Mouse (Mus musculus): ENCODE results near the gene Rhox3c.
"Not testable (repeated sequence)": the region's sequence is repeated elsewhere in the genome, so short reads cannot be mapped to it uniquely, and the experiment has no call there.

Rhox3c gene

DNA sequence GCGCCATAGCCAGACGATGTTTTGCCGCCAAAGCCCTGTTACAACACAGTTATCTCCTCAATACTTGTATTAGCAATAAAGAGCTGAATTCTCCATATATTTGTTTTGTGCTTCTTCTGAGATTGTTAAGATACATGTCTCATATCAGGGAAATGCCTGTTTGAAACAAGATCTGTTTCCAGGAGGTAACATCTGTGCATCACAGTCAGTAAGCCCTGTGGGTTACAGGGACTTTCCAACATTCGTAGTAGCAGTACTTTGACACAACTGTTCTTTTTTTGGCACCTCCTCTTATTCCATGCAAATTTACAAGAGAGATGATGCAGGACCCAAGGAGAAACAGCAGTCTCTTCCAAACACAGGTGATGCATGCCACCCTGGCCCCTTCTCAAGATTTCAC lies at the start of gene Rhox3c:
Rhox3c (plus strand) TSS at position 301 of the 400 bp plus-strand sequence.
- DNase-seq = not testable (repeated sequence)

DNA sequence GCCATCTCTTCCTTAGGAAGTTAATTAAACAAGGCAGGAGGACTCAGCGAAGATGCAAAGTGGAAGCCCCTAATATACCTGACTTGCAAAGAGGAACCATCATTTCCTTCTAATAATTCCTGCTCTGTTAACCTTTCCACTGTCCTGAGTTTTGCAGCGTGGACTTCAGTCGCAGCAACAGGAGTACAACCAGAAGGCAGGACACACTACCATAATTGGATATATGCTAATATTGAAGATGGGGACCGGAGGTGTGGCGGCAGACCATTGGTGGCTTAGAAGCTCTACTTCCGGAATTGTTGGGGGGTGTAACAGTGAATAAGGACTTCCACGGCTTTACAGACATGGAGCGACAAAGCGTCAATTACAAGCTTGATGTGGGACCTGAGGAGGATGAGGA lies 46.6 kb upstream of the Rhox3c start, which contains the start of gene Rhox2b:
Rhox2b (plus strand) TSS at position 301 of the 400 bp plus-strand sequence.
- DNase-seq = not testable (repeated sequence)

DNA sequence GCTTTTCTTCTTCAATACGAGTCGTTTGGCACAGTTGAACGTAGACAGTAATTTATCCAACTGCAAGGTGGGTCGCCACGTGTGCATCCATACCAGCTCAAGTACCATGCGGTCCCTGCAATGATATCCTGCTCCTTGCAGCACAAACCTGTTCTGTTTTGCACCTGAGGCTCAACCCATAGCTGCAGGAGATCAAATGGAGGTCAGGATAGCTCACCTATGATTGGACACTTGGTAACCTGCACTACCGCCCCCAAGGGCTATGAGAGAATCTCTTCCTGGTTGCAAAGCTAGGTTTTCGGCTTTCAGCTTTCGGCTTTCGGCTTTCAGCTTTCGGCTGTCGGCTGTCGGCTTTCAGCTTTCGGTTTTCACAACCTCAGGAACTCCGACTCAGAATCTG lies 26.2 kb upstream of the Rhox3c start, which contains the start of gene Rhox4b:
Rhox4b (plus strand) TSS at position 301 of the 400 bp plus-strand sequence.
- DNase-seq = not testable (repeated sequence)

GRCm38 (mm10) chrX:37453380-37453779 lies 5.0 kb upstream of the Rhox3c start, which contains the start of gene Rhox2c:
Rhox2c (plus strand) TSS chrX:37453680.
- not testable (repeated sequence) for DNase-seq

DNA sequence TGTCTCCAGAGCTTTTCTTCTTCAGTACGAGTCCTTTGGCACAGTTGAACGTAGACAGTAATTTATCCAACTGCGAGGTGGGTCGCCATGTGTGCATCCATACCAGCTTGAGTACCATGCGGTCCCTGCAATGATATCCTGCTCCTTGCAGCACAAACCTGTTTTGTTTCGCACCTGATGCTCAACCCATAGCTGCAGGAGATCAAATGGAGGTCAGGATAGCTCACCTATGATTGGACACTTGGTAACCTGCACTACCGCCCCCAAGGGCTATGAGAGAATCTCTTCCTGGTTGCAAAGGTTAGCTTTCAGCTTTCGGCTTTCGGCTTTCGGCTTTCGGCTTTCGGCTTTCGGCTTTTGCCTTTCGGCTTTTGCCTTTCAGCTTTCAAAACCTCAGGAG lies 21.7 kb downstream of the Rhox3c start, which contains the start of gene Rhox4c:
Rhox4c (plus strand) TSS at position 301 of the 400 bp plus-strand sequence.
- DNase-seq = not testable (repeated sequence)

DNA sequence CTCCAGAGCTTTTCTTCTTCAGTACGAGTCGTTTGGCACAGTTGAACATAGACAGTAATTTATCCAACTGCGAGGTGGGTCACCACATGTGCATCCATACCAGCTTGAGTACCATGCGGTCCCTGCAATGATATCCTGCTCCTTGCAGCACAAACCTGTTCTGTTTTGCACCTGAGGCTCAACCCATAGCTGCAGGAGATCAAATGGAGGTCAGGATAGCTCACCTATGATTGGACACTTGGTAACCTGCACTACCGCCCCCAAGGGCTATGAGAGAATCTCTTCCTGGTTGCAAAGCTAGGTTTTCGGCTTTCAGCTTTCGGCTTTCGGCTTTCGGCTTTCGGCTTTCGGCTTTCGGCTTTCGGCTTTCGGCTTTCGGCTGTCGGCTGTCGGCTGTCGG lies 55.7 kb downstream of the Rhox3c start, which contains the start of gene Rhox4d:
Rhox4d (plus strand) TSS at position 301 of the 400 bp plus-strand sequence.
- not testable (repeated sequence) for DNase-seq

All from thymus, postnatal 25 days (tissue).